Mouse (Mus musculus) MEL (cell line): ENCODE data around the gene Galntl6. TPM values are rescaled to one million over a fixed set of nuclear protein-coding genes. Genes with fewer than 3 reads are reported as not detected.

ENCODE experiments used
- DNase-seq: peaks from one replicate; pipeline ENCODE4 v3.0.0; 2011; ENCODE audit warnings: low read depth, low spot score
- H3K27ac ChIP-seq: 2 replicates; pipeline ENCODE4 v1.5.1; 2012; ENCODE audit warnings: low read depth, mild to moderate bottlenecking, control low read depth, low read length, moderate library complexity; ENCODE audit not compliant: control insufficient read depth
- H3K27me3 ChIP-seq, 2 experiments: fragments of 150-350 bp in 1 of 2; sonication (generic) in 1 of 2; 2 replicates each; pipeline ENCODE4 v1.6.1; 2012; ENCODE audit warnings: low read length in 2 of 2, mild to moderate bottlenecking in 2 of 2, improper control_type of control experiment in 1 of 2, moderate library complexity in 1 of 2; ENCODE audit not compliant: insufficient read depth in 2 of 2, control insufficient read depth in 1 of 2
- H3K36me3 ChIP-seq, 2 experiments: 2 replicates each; pipeline ENCODE4 v1.6.1; 2012 to 2014; ENCODE audit warnings: low read length in 2 of 2, improper control_type of control experiment in 1 of 2, inconsistent platforms in 1 of 2, mild to moderate bottlenecking in 1 of 2; ENCODE audit not compliant: insufficient read depth in 2 of 2, control insufficient read depth in 1 of 2
- H3K4me1 ChIP-seq, 2 experiments: fragments of 150-350 bp in 1 of 2; sonication (generic) in 1 of 2; 2 replicates each; pipeline ENCODE4 v1.6.1; 2012; ENCODE audit warnings: low read length in 2 of 2, improper control_type of control experiment in 1 of 2, mild to moderate bottlenecking in 1 of 2; ENCODE audit not compliant: insufficient read depth in 2 of 2, control insufficient read depth in 1 of 2
- H3K4me3 ChIP-seq, 2 experiments: fragments of 150-350 bp in 1 of 2; sonication (generic) in 1 of 2; 2 replicates each; pipeline ENCODE4 v1.5.1; 2012; ENCODE audit warnings: low read depth in 2 of 2, low read length in 2 of 2, mild to moderate bottlenecking in 2 of 2, moderate library complexity in 2 of 2, control low read depth in 1 of 2, improper control_type of control experiment in 1 of 2; ENCODE audit not compliant: control insufficient read depth in 1 of 2, insufficient read depth in 1 of 2
- H3K79me2 ChIP-seq: 2 replicates; pipeline ENCODE4 v1.6.1; 2012; ENCODE audit warnings: mild to moderate bottlenecking, low read length, moderate library complexity; ENCODE audit not compliant: control insufficient read depth, poor library complexity, insufficient read depth
- H3K9ac ChIP-seq: 2 replicates; pipeline ENCODE4 v1.6.1; 2012; ENCODE audit warnings: low read depth, mild to moderate bottlenecking, control low read depth, low read length, moderate library complexity; ENCODE audit not compliant: control insufficient read depth, poor library complexity, severe bottlenecking
- H3K9me3 ChIP-seq: fragments of 150-350 bp; sonication (generic); replicated peaks from 2 replicates; pipeline ENCODE4 v1.6.1; 2012; ENCODE audit warnings: mild to moderate bottlenecking, low read length, improper control_type of control experiment, moderate library complexity; ENCODE audit not compliant: insufficient read depth
- BHLHE40 ChIP-seq: IDR thresholded peaks from 2 replicates; pipeline ENCODE4 v1.6.1; 2012; ENCODE audit warnings: low read depth, mild to moderate bottlenecking, inconsistent platforms, low read length, improper control_type of control experiment, borderline replicate concordance
- CHD2 ChIP-seq: IDR thresholded peaks from 2 replicates; pipeline ENCODE4 v1.6.1; 2011; ENCODE audit warnings: low read length, improper control_type of control experiment
- CTCF ChIP-seq, 3 experiments: IDR thresholded peaks in 2 of 3; conservative IDR thresholded peaks in 1 of 3; 2 replicates each; pipeline ENCODE4 v1.5.1; 2011 to 2012; ENCODE audit warnings: low read length in 3 of 3, low read depth in 2 of 3, mild to moderate bottlenecking in 2 of 3, improper control_type of control experiment in 1 of 3, inconsistent platforms in 1 of 3, mixed read lengths in 1 of 3, moderate library complexity in 1 of 3; ENCODE audit not compliant: control insufficient read depth in 1 of 3, insufficient read depth in 1 of 3, poor library complexity in 1 of 3, severe bottlenecking in 1 of 3
- E2F4 ChIP-seq: IDR thresholded peaks from 2 replicates; pipeline ENCODE4 v1.6.1; 2011; ENCODE audit warnings: low read depth, low read length, improper control_type of control experiment, borderline replicate concordance
- GABPA ChIP-seq: IDR thresholded peaks from 2 replicates; pipeline ENCODE4 v1.6.1; 2012; ENCODE audit warnings: low read depth, mild to moderate bottlenecking, inconsistent platforms, low read length, improper control_type of control experiment, moderate library complexity
- MEF2A ChIP-seq: IDR thresholded peaks from 2 replicates; pipeline ENCODE4 v1.6.1; 2014; ENCODE audit warnings: low read depth, mild to moderate bottlenecking, inconsistent platforms, low read length, improper control_type of control experiment; ENCODE audit not compliant: poor library complexity, insufficient replicate concordance, severe bottlenecking; ENCODE audit errors: extremely low read depth
- MXI1 ChIP-seq: IDR thresholded peaks from 2 replicates; pipeline ENCODE4 v1.6.1; 2011; ENCODE audit warnings: mild to moderate bottlenecking, low read depth, low read length, improper control_type of control experiment
- MYC ChIP-seq: IDR thresholded peaks from 2 replicates; pipeline ENCODE4 v1.6.1; 2011; ENCODE audit warnings: low read depth, mild to moderate bottlenecking, low read length, improper control_type of control experiment, moderate library complexity
- NELFE ChIP-seq: IDR thresholded peaks from 2 replicates; pipeline ENCODE4 v1.6.1; 2011; ENCODE audit warnings: low read depth, low read length, improper control_type of control experiment
- NRF1 ChIP-seq: IDR thresholded peaks from 2 replicates; pipeline ENCODE4 v1.6.1; 2014; ENCODE audit warnings: low read depth, mild to moderate bottlenecking, inconsistent platforms, low read length, improper control_type of control experiment, moderate library complexity; ENCODE audit not compliant: poor library complexity, insufficient read depth, severe bottlenecking
- POLR2A ChIP-seq, 2 experiments: IDR thresholded peaks; 2 replicates each; pipeline ENCODE4 v1.6.1; 2011 to 2012; ENCODE audit warnings: low read length in 2 of 2, mild to moderate bottlenecking in 2 of 2, control low read depth in 1 of 2, improper control_type of control experiment in 1 of 2, low read depth in 1 of 2, moderate library complexity in 1 of 2; ENCODE audit not compliant: control insufficient read depth in 1 of 2, insufficient read depth in 1 of 2, poor library complexity in 1 of 2
- SIN3A ChIP-seq: IDR thresholded peaks from 2 replicates; pipeline ENCODE4 v1.6.1; 2012; ENCODE audit warnings: low read length, improper control_type of control experiment, inconsistent platforms
- TAL1 ChIP-seq: IDR thresholded peaks from 2 replicates; pipeline ENCODE4 v1.6.1; 2012; ENCODE audit warnings: mild to moderate bottlenecking, inconsistent platforms, low read length, moderate library complexity, mixed read lengths
- UBTF ChIP-seq: IDR thresholded peaks from 2 replicates; pipeline ENCODE4 v1.6.1; 2012; ENCODE audit warnings: low read depth, mild to moderate bottlenecking, inconsistent platforms, low read length, improper control_type of control experiment, moderate library complexity, borderline replicate concordance; ENCODE audit not compliant: insufficient read depth
- USF2 ChIP-seq, 2 experiments: IDR thresholded peaks; 2 replicates each; pipeline ENCODE4 v1.6.1; 2011 to 2012; ENCODE audit warnings: improper control_type of control experiment in 2 of 2, low read length in 2 of 2, borderline replicate concordance in 1 of 2, inconsistent platforms in 1 of 2, low read depth in 1 of 2, mild to moderate bottlenecking in 1 of 2; ENCODE audit not compliant: insufficient read depth in 1 of 2
- ZKSCAN1 ChIP-seq: IDR thresholded peaks from 2 replicates; pipeline ENCODE4 v1.6.1; 2012; ENCODE audit warnings: low read depth, mild to moderate bottlenecking, inconsistent platforms, low read length, improper control_type of control experiment, moderate library complexity
- ZNF384 ChIP-seq: IDR thresholded peaks from 2 replicates; pipeline ENCODE4 v1.6.1; 2012; ENCODE audit warnings: low read depth, mild to moderate bottlenecking, inconsistent platforms, low read length, improper control_type of control experiment
- polyA plus RNA-seq, 2 experiments: library from polyadenylated mRNA; stranded (reverse) in 1 of 2; unstranded in 1 of 2; fragments of >175 nt in 1 of 2; fragments of >200 nt in 1 of 2; gene quantifications; 2 replicates each; pipeline versions ENCODE4 v1.2.1 to v1.2.4; 2012; ENCODE audit warnings: low replicate concordance in 2 of 2, low read depth in 1 of 2; ENCODE audit not compliant: insufficient read length in 2 of 2, insufficient read depth in 1 of 2, missing spikeins in 1 of 2
- total RNA-seq: library from RNA; depleted of rRNA; stranded (reverse); fragments of 300-350 nt; gene quantifications from 2 replicates; pipeline ENCODE4 v1.2.3, GENCODE M21; 2012

Galntl6 gene
- total and polyA plus RNA-seq, 3 experiments: not detected

GRCm38 (mm10) chr8:57927074-57927473, 985.4 kb downstream of the Galntl6 start:
- Histone ChIP-seq H3K36me3 (no peaks in the 10 kb centered on the region), H3K27ac (no peak overlapping the region), H3K9ac (no peak overlapping the region), H3K4me1 (no peaks in the 10 kb centered on the region), H3K9me3 (no peaks in the 10 kb centered on the region), H3K79me2 (no peaks in the 10 kb centered on the region), H3K27me3 (no peaks in the 10 kb centered on the region), H3K4me3 (no peak overlapping the region)
- TF ChIP-seq NRF1 (no peak), UBTF (no peak)
- DNase-seq: no peak

- no peak overlapping the region for H3K4me3 ChIP-seq
- no peaks in the 10 kb centered on the region for H3K9me3 ChIP-seq
- no peaks in the 10 kb centered on the region for H3K79me2 ChIP-seq
- H3K4me1 ChIP-seq: no peaks in the 10 kb centered on the region
- no peak overlapping the region for H3K9ac ChIP-seq
- no peaks in the 10 kb centered on the region for H3K36me3 ChIP-seq
- no peak for DNase-seq
- H3K27me3 ChIP-seq: no peaks in the 10 kb centered on the region
- no peak overlapping the region for H3K27ac ChIP-seq
- TF ChIP-seq NELFE: no peak
- TF ChIP-seq E2F4: no peak
- TF ChIP-seq ZNF384: no peak
- TF ChIP-seq USF2 (IDR thresholded peaks at IDR 0.05; ENCODE audit: borderline replicate concordance in 1 of 2, insufficient read depth in 1 of 2, low read depth in 1 of 2, low read length in 2 of 2): no peak
- TF ChIP-seq POLR2A (IDR thresholded peaks at IDR 0.05; ENCODE audit: control insufficient read depth in 1 of 2, insufficient read depth in 1 of 2, low read depth in 1 of 2, low read length in 2 of 2, poor library complexity in 1 of 2): no peak
- no peak for TF ChIP-seq UBTF
- no peak for TF ChIP-seq MYC
- no peak for TF ChIP-seq CHD2
- no peak for TF ChIP-seq CTCF (IDR thresholded peaks at IDR 0.05 in 2 of 3, conservative IDR thresholded peaks at IDR 0.05 in 1 of 3; ENCODE audit: control insufficient read depth in 1 of 3, insufficient read depth in 1 of 3, low read depth in 2 of 3, low read length in 3 of 3, poor library complexity in 1 of 3, severe bottlenecking in 1 of 3)
- no peak for TF ChIP-seq BHLHE40
- no peak for TF ChIP-seq TAL1
- no peak for TF ChIP-seq SIN3A
- no peak for TF ChIP-seq GABPA
- no peak for TF ChIP-seq MXI1
- no peak for TF ChIP-seq MEF2A
- no peak for TF ChIP-seq ZKSCAN1
Observed at GRCm38 (mm10) chr8:57923556-57923955, 988.9 kb downstream of the Galntl6 start.
